Mouse (Mus musculus) forebrain, embryonic 16.5 days (tissue): Measurements from ENCODE around the gene Amotl1. TPM values are rescaled to one million over a fixed set of nuclear protein-coding genes. Genes with fewer than 3 reads are reported as not detected.
A peak's percentile ranks its signal among the peaks of the same experiment; 100 is the strongest.

ENCODE experiments used
- ATAC-seq: fragments of 200-750 bp; cut with Nextera tagmentation; 2 replicates; pipeline ENCODE4 v1.8.0; 2017; ENCODE audit warnings: mild to moderate bottlenecking, moderate library complexity
- H3K27ac ChIP-seq: fragments of 300-500 bp; sonication (generic); 2 replicates; pipeline ENCODE4 v1.5.1; 2014; ENCODE audit warnings: low read length, control low read depth
- H3K27me3 ChIP-seq: fragments of 300-500 bp; sonication (generic); replicated peaks from 2 replicates; pipeline ENCODE4 v1.6.1; 2014; ENCODE audit warnings: low read length; ENCODE audit not compliant: control insufficient read depth, insufficient read depth
- H3K36me3 ChIP-seq: fragments of 300-500 bp; sonication (generic); 2 replicates; pipeline ENCODE4 v1.6.1; 2014; ENCODE audit not compliant: control insufficient read depth, insufficient read depth
- H3K4me1 ChIP-seq: fragments of 300-500 bp; sonication (generic); replicated peaks from 2 replicates; pipeline ENCODE4 v1.6.1; 2014; ENCODE audit warnings: low read length; ENCODE audit not compliant: control insufficient read depth, insufficient read depth
- H3K4me2 ChIP-seq: fragments of 300-500 bp; sonication (generic); 2 replicates; pipeline ENCODE4 v1.6.1; 2014; ENCODE audit warnings: mild to moderate bottlenecking, low read length, control low read depth
- H3K4me3 ChIP-seq: fragments of 300-500 bp; sonication (generic); replicated peaks from 2 replicates; pipeline ENCODE4 v1.5.1; 2014; ENCODE audit warnings: mild to moderate bottlenecking, low read length, control low read depth
- H3K9ac ChIP-seq: fragments of 300-500 bp; sonication (generic); replicated peaks from 2 replicates; pipeline ENCODE4 v1.6.1; 2014; ENCODE audit warnings: low read depth, low read length, control low read depth
- H3K9me3 ChIP-seq: fragments of 300-500 bp; sonication (generic); 2 replicates; pipeline ENCODE4 v1.6.1; 2016; ENCODE audit warnings: low read length; ENCODE audit not compliant: control insufficient read depth
- WGBS: fragments of 180-500 bp; shearing (Covaris S2); extraction: QIAGEN DNeasy Blood & Tissue Kit; methylation state at CpG from one replicate; pipeline ENCODE4 v1.1.7; 2014; 5-methylcytosine and 5-hydroxymethylcytosine counted together
- polyA plus RNA-seq: library from polyadenylated mRNA; unstranded; fragments of >200 nt; fragmentation: Nextera tagmentation; extraction: Ambion mirVana; gene quantifications from 2 replicates; pipeline ENCODE4 v1.2.1, GENCODE M21; 2015

The Amotl1 gene
- polyA plus RNA-seq, 1 experiment from 2014 or later, result 9.9 TPM

DNA sequence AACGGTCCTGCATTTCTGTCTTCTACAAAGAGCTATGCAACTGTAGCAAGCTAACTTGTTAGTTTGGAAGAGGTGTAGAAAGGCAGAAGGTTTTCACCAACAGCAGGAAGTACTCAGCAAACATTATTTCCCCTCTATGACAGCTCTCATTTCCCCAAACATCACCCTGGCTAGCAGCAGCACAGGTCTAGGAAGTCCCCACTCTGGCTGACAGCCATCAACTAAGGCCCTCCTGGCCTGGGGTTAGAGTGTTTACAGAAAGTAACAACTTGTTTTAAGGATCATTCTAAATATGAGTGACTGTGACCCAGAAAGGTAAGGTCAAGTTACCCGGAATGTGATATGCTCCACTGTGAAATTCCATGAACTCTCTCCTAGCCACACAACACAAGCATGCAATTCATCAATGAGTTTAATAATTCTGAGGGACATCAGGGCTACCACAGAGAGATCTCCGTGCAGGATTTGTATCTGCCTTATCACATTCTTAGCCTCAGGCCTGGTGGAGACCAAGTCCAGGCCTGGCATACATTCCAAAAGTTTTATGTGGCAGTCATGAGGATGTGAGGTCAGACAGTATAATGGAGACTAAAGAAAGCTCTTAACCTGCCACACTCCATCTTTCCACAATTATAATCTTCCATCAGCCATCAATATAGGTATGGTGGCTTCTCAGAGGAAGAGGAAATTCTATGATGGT, 123.7 kb downstream of the Amotl1 start:
- Histone ChIP-seq H3K4me2 (no peak overlapping the region), H3K9me3 (no peaks in the 10 kb centered on the region), H3K27ac (no peak overlapping the region), H3K36me3 (no peaks in the 10 kb centered on the region), H3K9ac (no peak overlapping the region), H3K27me3 (no peaks in the 10 kb centered on the region), H3K4me3 (no peak overlapping the region), H3K4me1 (no peaks in the 10 kb centered on the region)
- ATAC-seq, result no peak
- WGBS, result 83% methylated on average over 3 of the region's 3 CpGs

DNA sequence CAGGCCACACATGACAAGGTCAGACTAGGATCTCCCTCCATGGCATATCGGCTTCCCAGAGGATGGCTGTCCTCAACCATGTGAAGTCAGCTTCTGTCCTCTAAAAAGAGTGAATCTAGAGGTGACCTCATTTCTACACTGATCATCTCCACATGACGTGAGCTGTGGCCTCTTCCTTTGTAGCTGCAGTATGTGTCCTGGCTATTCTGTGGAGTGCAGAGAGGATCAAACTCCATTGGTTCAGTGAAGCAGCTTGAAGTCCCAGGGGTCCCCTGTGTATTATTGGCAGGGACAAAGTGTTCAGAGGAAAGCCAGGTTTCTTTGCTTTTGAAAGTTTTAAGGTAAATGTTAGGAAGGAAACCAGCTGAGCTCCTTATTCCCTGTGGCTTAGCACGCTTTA, 126.8 kb downstream of the Amotl1 start:
- no peaks in the 10 kb centered on the region for H3K27me3 ChIP-seq
- no peak for ATAC-seq
- peaks cover 2% of the 10 kb centered on the region for H3K36me3 ChIP-seq
- H3K4me3 ChIP-seq, result no peak overlapping the region
- no peaks in the 10 kb centered on the region for H3K4me1 ChIP-seq
- no peak overlapping the region for H3K9ac ChIP-seq
- H3K27ac ChIP-seq, result no peak overlapping the region
- H3K9me3 ChIP-seq, result no peaks in the 10 kb centered on the region
- 73% methylated on average over 3 of the region's 3 CpGs for WGBS
- H3K4me2 ChIP-seq, result no peak overlapping the region

DNA sequence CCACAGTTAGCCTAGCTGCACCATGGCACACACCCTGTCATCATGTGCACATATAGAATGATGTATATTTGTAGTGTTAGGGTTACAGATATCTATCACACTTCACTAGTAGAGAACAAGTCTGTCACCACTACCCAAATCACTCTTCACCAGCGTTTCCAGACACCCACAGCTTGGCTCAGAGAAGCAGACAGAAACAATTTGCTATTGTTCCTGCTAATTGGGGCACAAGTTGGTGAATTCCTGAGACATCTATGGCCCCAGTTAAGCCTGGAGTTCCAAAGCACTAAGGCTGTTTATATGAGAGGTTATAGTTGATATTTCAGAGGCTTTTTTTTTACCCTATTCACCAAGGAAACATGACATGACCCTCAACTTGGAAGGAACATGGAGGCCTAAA, 127.6 kb downstream of the Amotl1 start:
- no peaks in the 10 kb centered on the region for H3K9me3 ChIP-seq
- no peak overlapping the region for H3K9ac ChIP-seq
- H3K4me2 ChIP-seq, result no peak overlapping the region
- ATAC-seq, result no peak
- H3K4me1 ChIP-seq, result no peaks in the 10 kb centered on the region
- no peak overlapping the region for H3K27ac ChIP-seq
- H3K4me3 ChIP-seq, result no peak overlapping the region
- 24% methylated on average over 1 of the region's 1 CpGs for WGBS
- H3K36me3 ChIP-seq, result peaks cover 2% of the 10 kb centered on the region
- no peaks in the 10 kb centered on the region for H3K27me3 ChIP-seq

DNA sequence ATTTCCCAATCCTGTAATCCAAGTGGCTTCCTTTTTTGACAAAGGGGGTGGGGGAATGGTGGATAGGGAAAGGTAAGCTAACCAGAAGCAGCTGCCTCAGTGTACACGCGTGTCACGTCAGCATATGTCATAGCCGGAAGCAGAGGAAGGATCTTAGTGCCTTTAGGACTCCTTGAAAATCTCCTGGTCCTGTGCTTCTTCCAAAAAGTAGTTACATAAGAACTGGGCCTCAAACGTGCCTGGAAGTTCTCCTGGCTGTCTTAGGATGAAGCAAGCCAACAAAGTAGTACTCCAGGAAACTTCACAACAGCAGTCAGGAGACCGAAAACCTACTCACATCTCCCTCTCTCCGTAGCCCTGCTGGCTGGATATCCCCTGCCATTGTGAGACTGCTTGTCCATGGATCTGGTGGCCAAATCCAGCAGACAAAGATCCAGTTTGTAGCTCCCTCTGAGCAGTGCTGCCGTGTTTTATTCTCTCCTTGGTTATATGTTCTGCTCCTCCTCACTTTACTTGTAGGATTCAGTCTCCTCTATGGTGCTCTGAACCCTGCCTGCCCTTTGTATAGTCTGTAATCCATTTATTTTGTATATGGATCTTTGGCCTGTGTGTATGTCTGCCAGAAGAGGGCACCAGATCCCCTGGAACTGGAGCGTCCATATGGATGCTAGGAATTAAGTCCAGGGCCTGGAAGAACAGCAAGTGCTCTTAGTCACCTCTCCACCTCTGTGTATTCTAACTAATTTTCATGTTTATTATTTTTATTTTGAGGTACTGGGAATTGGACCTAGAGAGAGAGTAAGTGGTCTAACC, 132.0 kb downstream of the Amotl1 start:
- peak; percentile 73 for ATAC-seq
- H3K36me3 ChIP-seq, result peaks cover 26% of the 10 kb centered on the region

DNA sequence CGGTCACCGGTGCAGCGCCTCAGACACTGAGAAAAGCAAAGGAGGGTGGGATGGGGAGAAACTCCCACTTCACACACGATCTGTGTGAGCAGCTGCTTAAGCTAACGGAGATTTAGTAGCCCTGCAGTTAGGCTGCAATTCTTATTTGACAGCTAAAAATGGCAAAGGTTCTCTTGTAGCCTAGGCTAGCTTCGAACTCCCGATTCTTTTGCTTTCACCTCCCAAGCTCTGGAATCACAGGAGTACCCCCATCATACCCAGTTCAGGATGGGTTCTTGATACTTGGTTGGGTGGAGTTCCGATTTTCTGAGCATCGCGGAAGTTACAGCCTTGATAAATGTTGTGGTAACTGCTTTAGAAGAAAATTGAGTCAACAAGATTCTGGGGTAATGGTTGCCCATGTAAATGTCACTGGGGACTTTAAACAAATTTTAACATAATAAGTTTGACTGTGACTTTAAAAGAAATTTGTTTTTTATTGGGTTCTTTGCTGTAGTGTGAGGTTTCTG, 143.9 kb downstream of the Amotl1 start:
- peak overlapping the region; percentile 69; the same call in 1 of the 2 replicates for H3K27ac ChIP-seq
- no peak for ATAC-seq

More for the DNA sequence above, 132.0 kb downstream of the Amotl1 start:
- no peaks in the 10 kb centered on the region for H3K9me3 ChIP-seq
- no peaks in the 10 kb centered on the region for H3K27me3 ChIP-seq
- H3K4me1 ChIP-seq, result no peaks in the 10 kb centered on the region
- no peak overlapping the region for H3K4me3 ChIP-seq
- H3K27ac ChIP-seq, result no peak overlapping the region
- no peak overlapping the region for H3K9ac ChIP-seq
- WGBS, result 79% methylated on average over 9 of the region's 9 CpGs
- no peak overlapping the region for H3K4me2 ChIP-seq

DNA sequence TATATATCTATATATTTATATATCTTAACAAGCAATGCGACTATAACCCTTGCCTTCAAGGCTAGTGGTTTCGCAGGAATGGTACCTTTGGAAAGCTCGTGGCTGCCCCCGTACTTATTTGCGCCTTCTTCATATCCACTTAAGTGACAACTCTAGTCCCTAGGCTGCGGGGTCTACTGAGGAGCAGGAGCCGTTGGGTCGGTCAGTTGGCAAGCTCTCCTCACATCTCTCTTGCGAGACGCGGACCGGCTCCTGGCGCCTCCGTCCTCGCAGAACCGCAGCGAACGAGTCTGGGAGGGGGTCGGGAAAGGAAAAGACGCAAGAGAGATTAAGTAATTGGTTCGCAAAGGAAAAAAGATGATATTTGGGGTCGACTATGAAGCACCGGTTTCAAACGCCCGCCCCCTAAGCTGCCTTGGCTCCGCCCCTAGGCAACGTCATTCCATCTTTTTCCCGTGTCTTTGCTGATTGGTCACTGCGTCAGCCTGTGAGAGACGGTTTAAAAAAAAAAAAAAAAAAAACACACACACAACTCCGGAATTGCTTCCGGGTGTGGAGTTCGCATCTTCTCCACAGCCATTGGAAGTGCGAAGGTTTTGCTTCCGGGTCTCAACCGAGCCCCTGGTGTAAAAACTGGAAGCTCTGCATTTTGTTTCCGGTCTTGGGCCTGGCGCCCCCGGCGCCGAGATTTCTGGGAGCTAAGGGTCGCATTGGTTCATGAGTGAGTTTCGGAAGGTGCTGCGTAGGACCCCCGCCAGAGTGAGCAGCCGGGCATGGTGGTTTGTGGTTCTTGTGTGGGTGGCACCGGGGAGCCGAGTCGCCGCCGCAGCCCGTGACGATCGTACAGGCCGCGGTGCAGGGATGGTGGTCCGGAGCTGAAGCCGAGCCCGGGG, 144.6 kb downstream of the Amotl1 start, which contains the start of the genes Kdm4d and Cwc15:
Kdm4d (minus strand) TSS at position 460 of the 893 bp plus-strand sequence.
Cwc15 (plus strand) TSS at position 595 of the 893 bp plus-strand sequence.
- Histone ChIP-seq H3K9me3 (no peaks in the 10 kb centered on the region), H3K9ac (peak within 1 kb of the TSS; percentile 80), H3K27ac (peak within 1 kb of the TSS; percentile 69), H3K4me2 (peak within 1 kb of the TSS; percentile 91), H3K4me3 (peak within 1 kb of the TSS; percentile 85), H3K4me1 (peaks cover 13% of the 10 kb centered on the region), H3K36me3 (peaks cover 20% of the 10 kb centered on the region), H3K27me3 (no peaks in the 10 kb centered on the region)
- under 1% methylated on average over 59 of the region's 59 CpGs for WGBS
- ATAC-seq, result peak; percentile 99

More for the DNA sequence above, 143.9 kb downstream of the Amotl1 start:
- peaks cover 13% of the 10 kb centered on the region for H3K4me1 ChIP-seq
- H3K27me3 ChIP-seq, result no peaks in the 10 kb centered on the region
- WGBS, result 4% methylated on average over 10 of the region's 10 CpGs
- no peaks in the 10 kb centered on the region for H3K9me3 ChIP-seq
- H3K4me2 ChIP-seq, result peak overlapping the region; percentile 91
- peak overlapping the region; percentile 80 for H3K9ac ChIP-seq
- peak overlapping the region; percentile 85 for H3K4me3 ChIP-seq
- peaks cover 24% of the 10 kb centered on the region for H3K36me3 ChIP-seq

DNA sequence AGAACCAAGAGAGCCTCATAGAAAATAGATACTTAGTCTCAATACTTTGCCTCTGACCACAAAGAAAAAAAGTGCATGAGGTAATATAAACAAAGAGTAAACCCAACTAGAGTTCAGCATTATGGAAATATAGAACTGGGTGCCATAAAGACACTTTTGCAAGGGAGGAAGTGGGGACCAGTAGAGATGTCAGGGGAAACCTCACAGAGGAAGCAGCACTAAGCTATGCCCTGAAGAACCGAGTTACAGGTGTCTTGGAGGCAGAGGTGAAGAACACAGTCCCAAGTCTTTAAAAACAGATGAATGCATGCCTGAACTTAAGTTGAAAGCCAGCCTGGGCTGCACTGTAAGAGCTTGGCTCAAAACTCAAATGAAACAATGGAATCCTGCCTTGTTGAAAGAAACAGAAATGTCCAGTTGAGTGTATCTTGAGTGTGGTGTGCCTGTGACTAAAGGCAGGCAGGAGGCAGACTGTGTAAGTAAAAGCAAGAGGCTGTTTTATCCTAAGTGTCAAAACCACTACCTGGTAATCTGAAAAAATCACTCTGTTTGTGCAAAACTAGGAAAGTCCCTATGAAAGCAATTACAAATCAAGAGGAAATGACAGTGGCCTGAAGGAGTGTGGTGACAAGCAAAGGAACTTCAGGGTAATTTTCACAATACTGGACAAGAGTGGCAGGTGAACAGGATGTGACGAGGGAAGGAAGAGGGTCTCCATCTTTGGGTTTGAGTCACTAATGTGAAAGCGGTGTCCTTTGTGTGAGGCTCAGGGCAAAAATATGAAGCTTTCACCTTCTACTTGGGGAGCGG, 145.8 kb downstream of the Amotl1 start:
- ATAC-seq, result no peak
- no peaks in the 10 kb centered on the region for H3K27me3 ChIP-seq
- peaks cover 12% of the 10 kb centered on the region for H3K36me3 ChIP-seq
- H3K4me3 ChIP-seq, result peak overlapping the region; percentile 85
- H3K27ac ChIP-seq, result no peak overlapping the region
- 84% methylated on average over 4 of the region's 4 CpGs for WGBS
- H3K9me3 ChIP-seq, result no peaks in the 10 kb centered on the region
- H3K4me1 ChIP-seq, result peaks cover 13% of the 10 kb centered on the region
- peak overlapping the region; percentile 83 for H3K4me2 ChIP-seq
- H3K9ac ChIP-seq, result no peak overlapping the region; the same call in 1 of the 2 replicates
